Mouse (Mus musculus): ENCODE results near the gene Btbd1.
"Not testable (repeated sequence)": the region's sequence is repeated elsewhere in the genome, so short reads cannot be mapped to it uniquely, and the experiment has no call there.

Gene Btbd1

GRCm38 (mm10) chr7:81849214-81849613 lies 20.0 kb upstream of the Btbd1 start:
- no peak for DNase-seq

- DNase-seq, result no peak
Measured at GRCm38 (mm10) chr7:81847777-81848176, 18.5 kb upstream of the Btbd1 start.

- DNase-seq, result no peak
Measured at GRCm38 (mm10) chr7:81847010-81847409, 17.8 kb upstream of the Btbd1 start.

- no peak for DNase-seq
Measured at GRCm38 (mm10) chr7:81846008-81846407, 16.8 kb upstream of the Btbd1 start.

- no peak for DNase-seq
Measured at GRCm38 (mm10) chr7:81845313-81845712, 16.1 kb upstream of the Btbd1 start.

DNA sequence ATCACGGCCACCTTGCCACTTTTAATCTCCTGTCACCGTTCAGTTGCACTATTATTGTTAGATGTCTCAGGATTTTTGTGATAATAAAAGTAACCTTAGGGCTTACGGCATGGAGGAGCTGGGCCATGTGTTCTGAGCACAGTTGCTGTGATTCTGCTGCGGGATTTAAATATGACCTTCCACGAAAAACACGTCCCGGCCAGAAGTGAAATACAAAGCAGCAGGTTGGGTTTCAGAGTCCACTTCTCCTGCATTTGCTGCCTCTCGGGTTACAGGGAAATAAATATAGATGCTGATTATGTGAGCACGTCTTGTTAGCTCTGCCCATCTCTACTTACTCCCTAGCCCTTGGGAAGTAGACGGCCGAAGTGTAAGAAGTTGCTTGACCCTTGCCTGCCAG lies 15.6 kb upstream of the Btbd1 start:
- DNase-seq, result no peak

- DNase-seq, result no peak
Measured at GRCm38 (mm10) chr7:81843903-81844302, 14.7 kb upstream of the Btbd1 start.

GRCm38 (mm10) chr7:81842998-81843397 lies 13.8 kb upstream of the Btbd1 start:
- DNase-seq, result no peak

DNA sequence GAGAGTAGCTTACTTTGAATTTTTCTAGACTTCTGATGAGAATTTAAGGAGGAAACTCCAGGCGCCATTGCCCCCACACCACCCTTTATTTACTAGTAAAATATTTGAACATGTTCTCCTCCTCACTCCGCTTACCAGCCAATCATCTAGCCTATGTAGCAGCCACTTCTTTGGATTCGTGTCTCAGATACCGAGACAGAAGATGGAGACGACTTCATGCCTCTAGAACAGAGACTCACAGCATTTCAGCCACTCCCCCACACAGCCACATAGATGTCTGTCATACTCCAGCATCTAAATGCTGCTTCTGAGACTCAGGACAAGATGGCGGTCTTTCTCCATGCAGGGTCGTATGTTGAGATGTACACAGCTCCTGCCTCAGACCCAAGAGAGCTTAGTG lies 12.9 kb upstream of the Btbd1 start:
- DNase-seq, result no peak

GRCm38 (mm10) chr7:81841439-81841838 lies 12.2 kb upstream of the Btbd1 start:
- no peak for DNase-seq

DNA sequence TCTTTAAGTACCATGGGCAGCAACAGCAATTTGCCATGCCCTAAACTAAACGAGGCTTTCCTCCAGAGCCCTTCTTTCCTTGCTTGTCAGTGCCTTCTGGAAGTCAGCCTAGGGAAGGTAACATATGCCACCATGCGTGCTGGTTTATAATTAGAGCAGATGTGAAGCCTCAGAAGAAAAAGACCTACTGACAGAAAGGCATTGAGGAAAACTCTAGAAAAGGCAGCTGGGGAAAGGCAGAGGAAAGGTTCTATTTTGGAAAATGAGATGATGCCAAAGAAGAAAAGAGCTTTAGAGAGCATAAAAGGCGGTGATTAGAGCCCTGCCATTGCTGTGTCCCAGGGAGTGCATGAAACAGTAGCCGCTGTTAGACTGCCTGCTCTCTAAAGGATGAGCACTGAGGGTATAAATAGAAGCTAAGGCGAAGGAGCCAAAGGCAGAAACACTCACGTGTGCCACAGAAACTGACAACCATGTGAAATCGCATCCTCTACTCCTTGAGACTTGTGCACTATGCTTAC lies 11.5 kb upstream of the Btbd1 start:
- DNase-seq, result no peak

- no peak for DNase-seq
Measured at GRCm38 (mm10) chr7:81839746-81840145, 10.5 kb upstream of the Btbd1 start.

GRCm38 (mm10) chr7:81837771-81838170 lies 8.5 kb upstream of the Btbd1 start:
- DNase-seq, result not testable (repeated sequence)

- no peak for DNase-seq
Measured at GRCm38 (mm10) chr7:81835430-81835829, 6.2 kb upstream of the Btbd1 start.

DNA sequence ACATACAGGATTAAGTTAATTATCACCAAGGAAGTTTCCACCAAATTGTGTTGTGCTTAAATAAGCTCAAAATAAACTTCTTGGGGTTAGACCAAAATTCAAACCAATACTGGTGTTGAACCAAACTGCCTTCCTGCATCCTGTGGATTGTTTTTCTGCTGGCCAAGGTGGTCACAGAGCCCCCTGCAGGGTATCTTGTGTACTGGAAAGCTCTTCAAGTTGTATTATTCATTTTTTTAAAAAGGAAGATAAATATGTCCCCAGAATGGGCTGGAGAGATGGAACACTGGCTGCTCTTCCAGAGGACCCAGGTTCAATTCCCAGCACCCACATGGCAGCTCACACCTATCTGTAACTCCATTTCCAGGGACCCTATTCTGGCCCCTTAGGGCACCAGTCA lies 5.6 kb upstream of the Btbd1 start:
- DNase-seq, result no peak

GRCm38 (mm10) chr7:81828681-81829378 lies 401 bp downstream of the Btbd1 start:
- peak; percentile 56 for DNase-seq

- peak; percentile 30 for DNase-seq
Measured at GRCm38 (mm10) chr7:81827806-81828667, 1.2 kb downstream of the Btbd1 start.

GRCm38 (mm10) chr7:81825381-81825780 lies 3.9 kb downstream of the Btbd1 start:
- peak; percentile 25 for DNase-seq

DNA sequence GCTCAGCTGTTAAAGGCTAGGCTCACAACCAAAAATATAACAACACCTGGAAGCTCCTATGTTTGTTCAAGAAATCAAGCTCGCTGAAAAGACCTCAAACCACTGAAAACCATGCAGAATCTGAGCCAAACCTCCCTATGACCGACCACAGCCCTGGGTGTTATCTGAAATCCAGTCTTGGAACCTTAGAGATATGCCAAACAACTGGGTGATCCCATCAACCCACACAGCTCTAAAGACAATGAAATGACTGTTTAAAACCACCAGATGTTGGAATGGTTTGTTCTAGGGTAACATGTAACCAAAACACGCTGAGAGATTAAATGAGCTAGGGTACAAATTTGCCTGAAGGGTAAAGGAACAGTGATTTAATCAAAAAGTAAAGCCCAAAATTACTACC lies 4.3 kb downstream of the Btbd1 start:
- no peak for DNase-seq

DNA sequence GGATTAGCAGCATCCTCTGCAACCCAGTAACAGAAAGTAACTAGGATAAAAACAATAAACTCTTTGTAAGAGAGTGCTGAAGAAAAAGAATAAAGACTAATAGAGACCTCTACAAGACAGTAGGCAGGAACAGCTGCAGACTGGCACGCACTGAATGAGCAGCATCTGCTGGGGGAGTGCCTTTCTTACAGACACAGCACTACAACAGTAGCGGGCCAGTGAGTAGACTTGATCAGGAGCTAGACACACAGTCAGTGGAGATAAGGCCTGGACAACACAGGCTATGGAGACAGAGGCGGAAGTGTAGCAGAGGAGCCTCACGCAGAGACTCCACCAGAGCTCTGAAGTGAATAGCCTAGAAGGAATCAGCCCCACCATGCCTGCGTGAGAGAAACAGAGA lies 23.2 kb downstream of the Btbd1 start:
- DNase-seq, result no peak

GRCm38 (mm10) chr7:81789095-81789757 lies 40.0 kb downstream of the Btbd1 start, which contains the start of gene 3110040N11Rik:
Gene 3110040N11Rik (minus strand): TSS chr7:81789478.
- peak; percentile 84 for DNase-seq

GRCm38 (mm10) chr7:81788536-81788935 lies 40.7 kb downstream of the Btbd1 start:
- peak; percentile 30 for DNase-seq

DNA sequence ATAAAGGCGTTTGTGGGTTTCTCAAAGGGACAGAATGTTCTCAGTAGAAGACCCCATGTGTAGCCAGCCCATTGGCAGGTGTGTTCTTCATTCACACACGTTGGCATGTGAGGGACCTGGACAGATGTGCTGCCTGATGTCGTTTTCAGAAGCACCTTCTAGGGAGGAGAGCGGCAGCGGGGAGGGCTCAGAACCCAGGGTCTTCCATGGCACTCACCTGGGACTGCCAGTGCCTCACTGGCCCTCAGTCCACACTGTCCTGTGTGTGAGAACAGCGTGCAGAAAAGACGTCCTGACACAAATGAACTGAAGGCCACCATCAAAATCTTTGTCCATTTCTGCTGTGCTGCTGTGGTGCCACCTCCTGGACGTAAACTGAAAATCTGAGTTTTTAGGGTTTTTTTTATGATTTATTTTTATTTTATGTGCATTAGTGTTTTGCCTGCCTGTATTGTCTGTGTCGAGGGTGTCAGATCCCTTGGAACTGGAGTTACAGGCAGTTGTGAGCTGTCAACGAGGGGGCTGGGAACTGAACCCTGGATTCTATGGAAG lies 51.5 kb downstream of the Btbd1 start:
- DNase-seq, result no peak

Data from lung, postnatal 10 days (tissue).